Mouse (Mus musculus) liver, postnatal 0 days (tissue): Measurements from ENCODE around the gene Vmn2r81.
"Not testable (repeated sequence)": the region's sequence is repeated elsewhere in the genome, so short reads cannot be mapped to it uniquely, and the experiment has no call there.

Experiments used
- CTCF ChIP-seq: sonication (generic); IDR thresholded peaks from 2 replicates; pipeline ENCODE4 v1.5.1; 2016; ENCODE audit warnings: antibody characterized with exemption, low read depth
- EP300 ChIP-seq: IDR thresholded peaks from 2 replicates; pipeline ENCODE4 v1.6.1; 2016; ENCODE audit warnings: antibody characterized with exemption, low read depth, mild to moderate bottlenecking

DNA sequence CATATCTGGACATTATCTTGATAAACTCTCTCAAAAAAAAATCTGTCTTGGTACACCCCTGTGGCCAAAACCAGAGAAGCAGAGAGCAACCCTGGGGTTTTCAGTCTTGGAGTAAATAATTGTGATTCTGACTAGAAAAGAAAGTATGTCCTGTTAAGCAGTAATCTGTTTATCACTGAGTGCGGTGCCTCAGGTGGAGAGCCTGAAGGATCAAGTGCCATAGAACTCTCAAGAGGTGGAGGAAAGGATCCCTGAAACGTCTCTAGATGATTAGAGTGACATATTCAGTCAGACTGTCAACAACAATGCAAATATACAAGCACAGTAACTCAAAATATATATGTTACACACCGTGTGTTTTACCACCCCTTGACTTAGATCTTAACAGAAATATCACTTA lies at the start of gene Vmn2r81:
- not testable (repeated sequence) for TF ChIP-seq EP300, CTCF
